Mouse (Mus musculus) lung, embryonic 14.5 days (tissue): ENCODE measurements at regions not wholly inside any gene's neighbourhood (a gene's known extent, or its start where the extent isn't known, plus 50 kb on each side); places are given as distances from the start of the nearest gene placed in this dataset.

Experiments used
- ATAC-seq: fragments of 200-750 bp; cut with Nextera tagmentation; 2 replicates; pipeline ENCODE4 v1.8.0; 2017; ENCODE audit warnings: mild to moderate bottlenecking, moderate TSS enrichment, moderate library complexity; ENCODE audit not compliant: insufficient read depth
- DNase-seq: peaks from one replicate; pipeline ENCODE4 v3.0.0-alpha.2; 2015
- H3K27ac ChIP-seq: fragments of 300-500 bp; sonication (generic); 2 replicates; pipeline ENCODE4 v1.5.1; 2014; ENCODE audit warnings: low read depth, mild to moderate bottlenecking, moderate library complexity
- H3K27me3 ChIP-seq: fragments of 300-500 bp; sonication (generic); 2 replicates; pipeline ENCODE4 v1.6.1; 2014; ENCODE audit warnings: low read length, control low read depth; ENCODE audit not compliant: insufficient read depth
- H3K36me3 ChIP-seq: fragments of 300-500 bp; sonication (generic); 2 replicates; pipeline ENCODE4 v1.6.1; 2014; ENCODE audit warnings: control low read depth; ENCODE audit not compliant: insufficient read depth
- H3K4me1 ChIP-seq: fragments of 300-500 bp; sonication (generic); 2 replicates; pipeline ENCODE4 v1.6.1; 2014; ENCODE audit warnings: antibody characterized with exemption, control low read depth; ENCODE audit not compliant: insufficient read depth
- H3K4me2 ChIP-seq: fragments of 300-500 bp; sonication (generic); 2 replicates; pipeline ENCODE4 v1.6.1; 2014; ENCODE audit warnings: mild to moderate bottlenecking
- H3K4me3 ChIP-seq: fragments of 300-500 bp; sonication (generic); 2 replicates; pipeline ENCODE4 v1.5.1; 2014; ENCODE audit warnings: low read depth, low read length
- H3K9ac ChIP-seq: fragments of 300-500 bp; sonication (generic); 2 replicates; pipeline ENCODE4 v1.6.1; 2014
- H3K9me3 ChIP-seq: fragments of 300-500 bp; sonication (generic); 2 replicates; pipeline ENCODE4 v1.6.1; 2016; ENCODE audit warnings: low read depth, low read length, control low read depth
- CTCF ChIP-seq: IDR thresholded peaks from 2 replicates; pipeline ENCODE4 v1.5.1; 2016; ENCODE audit warnings: antibody characterized with exemption, low read depth
- WGBS: fragments of 180-500 bp; shearing (Covaris S2); extraction: QIAGEN DNeasy Blood & Tissue Kit; methylation state at CpG from one replicate; pipeline ENCODE4 v1.1.7; 2014; 5-methylcytosine and 5-hydroxymethylcytosine counted together

GRCm38 (mm10) chr8:115793587-115793986, 86.0 kb upstream of the Maf start:
- Histone ChIP-seq H3K4me3 (no peak overlapping the region), H3K27ac (no peak overlapping the region), H3K27me3 (no peaks in the 10 kb centered on the region), H3K9me3 (no peaks in the 10 kb centered on the region), H3K4me2 (no peak overlapping the region), H3K9ac (no peak overlapping the region), H3K36me3 (no peaks in the 10 kb centered on the region), H3K4me1 (no peaks in the 10 kb centered on the region)
- ATAC-seq = no peak
- no peak for TF ChIP-seq CTCF
- DNase-seq = no peak
- WGBS = 49% methylated on average over 1 of the region's 1 CpGs

- no peak for DNase-seq
- H3K9ac ChIP-seq = no peak overlapping the region
- ATAC-seq = no peak
- WGBS = 52% methylated on average over 6 of the region's 6 CpGs
- no peak overlapping the region for H3K4me2 ChIP-seq
- no peak for TF ChIP-seq CTCF
- H3K4me1 ChIP-seq = no peaks in the 10 kb centered on the region
- no peak overlapping the region for H3K27ac ChIP-seq
- H3K4me3 ChIP-seq = no peak overlapping the region
- H3K27me3 ChIP-seq = no peaks in the 10 kb centered on the region
- H3K9me3 ChIP-seq = no peaks in the 10 kb centered on the region
- H3K36me3 ChIP-seq = no peaks in the 10 kb centered on the region
Measured at GRCm38 (mm10) chr8:115788421-115788820, 80.8 kb upstream of the Maf start.

DNA sequence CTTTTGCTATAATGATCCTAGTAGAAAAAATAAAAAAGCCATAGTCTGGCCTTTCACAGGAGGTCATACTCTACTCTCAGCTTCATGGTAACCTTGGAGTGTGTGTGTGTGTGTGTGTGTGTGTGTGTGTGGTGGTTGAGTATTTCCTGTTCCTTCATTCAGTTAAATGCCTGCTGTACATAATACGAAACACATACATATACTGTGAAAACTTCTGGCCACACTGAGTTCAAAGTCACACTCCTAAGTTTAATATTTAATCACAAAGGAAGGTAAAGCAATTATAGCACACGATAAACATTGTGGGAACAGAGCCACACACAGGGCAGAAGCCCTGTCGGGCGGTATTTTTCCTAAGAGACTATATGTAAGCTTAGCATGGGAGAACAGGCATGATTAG, 78.6 kb upstream of the Maf start:
- no peak overlapping the region for H3K4me2 ChIP-seq
- no peak overlapping the region for H3K4me3 ChIP-seq
- H3K4me1 ChIP-seq = no peaks in the 10 kb centered on the region
- no peak for TF ChIP-seq CTCF
- WGBS = 85% methylated on average over 4 of the region's 4 CpGs
- no peak for DNase-seq
- ATAC-seq = no peak
- no peaks in the 10 kb centered on the region for H3K9me3 ChIP-seq
- H3K9ac ChIP-seq = no peak overlapping the region
- H3K27ac ChIP-seq = no peak overlapping the region
- no peaks in the 10 kb centered on the region for H3K27me3 ChIP-seq
- H3K36me3 ChIP-seq = no peaks in the 10 kb centered on the region

DNA sequence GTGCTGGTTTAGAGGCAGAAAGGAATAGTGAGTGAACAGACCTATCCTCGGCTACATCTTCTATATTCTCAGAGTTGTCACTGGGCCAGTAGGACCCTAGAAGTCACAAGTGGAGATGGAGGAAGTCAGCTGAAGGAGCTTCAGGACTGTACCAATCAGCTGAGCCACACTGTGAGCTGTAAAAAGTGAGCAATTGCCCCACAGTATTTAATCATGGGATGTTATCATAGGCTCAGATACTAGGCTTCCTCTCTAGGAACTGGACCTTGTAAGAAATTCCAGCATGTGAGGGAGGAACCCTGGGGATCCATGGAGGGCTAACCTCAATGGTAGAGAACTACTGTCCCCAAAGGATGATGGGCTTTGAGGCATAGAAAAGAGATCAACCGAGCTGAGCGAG, 78.2 kb upstream of the Maf start:
- Histone ChIP-seq H3K9ac (no peak overlapping the region), H3K4me1 (no peaks in the 10 kb centered on the region), H3K36me3 (no peaks in the 10 kb centered on the region), H3K4me3 (no peak overlapping the region), H3K27me3 (no peaks in the 10 kb centered on the region), H3K27ac (no peak overlapping the region), H3K4me2 (no peak overlapping the region), H3K9me3 (no peaks in the 10 kb centered on the region)
- DNase-seq (no peak), ATAC-seq (no peak)
- TF ChIP-seq CTCF = no peak
- 96% methylated on average over 3 of the region's 3 CpGs for WGBS

DNA sequence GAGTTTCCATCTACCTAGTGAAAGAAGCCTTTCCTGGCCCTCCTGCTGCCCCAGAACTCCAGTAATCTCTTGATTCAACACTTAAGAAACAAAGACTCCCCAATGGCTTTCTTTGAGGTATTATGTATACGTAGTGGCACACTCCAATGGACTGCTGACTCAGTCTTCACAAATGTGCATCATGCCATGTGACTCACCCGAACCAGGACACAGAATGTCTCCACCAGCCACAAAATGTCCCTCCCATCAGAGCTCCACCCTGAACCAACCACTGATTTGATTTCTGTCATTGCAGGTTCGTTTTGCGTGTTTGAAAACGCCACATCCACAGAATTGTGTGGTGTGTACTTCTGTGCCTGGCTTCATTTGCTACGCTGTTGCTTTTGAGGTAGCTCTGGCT, 75.8 kb upstream of the Maf start:
- no peaks in the 10 kb centered on the region for H3K36me3 ChIP-seq
- DNase-seq (no peak), ATAC-seq (no peak)
- no peak overlapping the region for H3K4me2 ChIP-seq
- TF ChIP-seq CTCF = no peak
- WGBS = 88% methylated on average over 6 of the region's 6 CpGs
- no peaks in the 10 kb centered on the region for H3K27me3 ChIP-seq
- H3K9me3 ChIP-seq = no peaks in the 10 kb centered on the region
- no peak overlapping the region for H3K9ac ChIP-seq
- H3K4me1 ChIP-seq = no peaks in the 10 kb centered on the region
- no peak overlapping the region for H3K27ac ChIP-seq
- no peak overlapping the region for H3K4me3 ChIP-seq

DNA sequence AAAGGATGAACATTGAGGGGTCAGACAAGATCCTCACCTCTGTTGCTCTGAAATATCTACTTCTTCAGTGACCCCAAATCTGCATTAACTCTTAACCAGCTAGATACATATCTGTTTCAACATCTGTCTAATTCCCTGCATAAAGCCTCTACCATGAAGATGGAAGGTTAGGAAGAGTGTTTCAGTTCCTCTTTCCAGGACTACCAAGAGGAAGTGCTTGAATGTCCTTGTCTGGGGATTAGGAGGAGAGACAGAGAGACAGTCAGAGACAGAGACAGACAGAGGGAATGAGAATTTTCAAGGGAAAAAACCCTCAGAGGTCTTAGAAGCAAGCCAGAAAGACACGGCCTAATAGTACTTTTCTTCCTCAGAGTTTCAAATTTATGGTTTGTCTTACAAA, 70.8 kb upstream of the Maf start:
- no peak for DNase-seq
- no peak overlapping the region for H3K9ac ChIP-seq
- H3K27me3 ChIP-seq = no peaks in the 10 kb centered on the region
- 93% methylated on average over 1 of the region's 1 CpGs for WGBS
- H3K27ac ChIP-seq = no peak overlapping the region
- no peak for ATAC-seq
- no peaks in the 10 kb centered on the region for H3K9me3 ChIP-seq
- no peaks in the 10 kb centered on the region for H3K4me1 ChIP-seq
- no peak for TF ChIP-seq CTCF
- H3K36me3 ChIP-seq = no peaks in the 10 kb centered on the region
- no peak overlapping the region for H3K4me3 ChIP-seq
- H3K4me2 ChIP-seq = no peak overlapping the region

GRCm38 (mm10) chr8:115771060-115771459, 63.5 kb upstream of the Maf start:
- H3K27me3 ChIP-seq = no peaks in the 10 kb centered on the region
- WGBS = 76% methylated on average over 7 of the region's 7 CpGs

DNA sequence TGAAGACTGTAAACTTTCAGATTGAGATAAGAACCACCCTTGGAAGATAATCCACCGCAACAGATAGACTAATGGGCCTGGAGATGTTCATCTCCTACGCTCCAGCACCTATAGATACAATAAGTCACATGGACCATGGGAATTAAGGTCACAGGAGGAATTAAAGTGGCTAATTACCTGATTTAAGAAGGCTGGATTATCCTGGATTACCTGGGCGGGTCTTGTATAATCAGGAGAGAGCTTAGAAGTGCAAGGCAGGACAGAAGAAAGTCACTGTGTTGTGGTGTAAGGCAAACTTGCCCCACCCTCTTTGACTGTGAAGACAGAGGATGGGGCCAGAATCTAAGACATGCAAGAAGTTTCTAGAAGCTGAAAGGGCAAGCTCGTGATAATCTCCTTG, 61.0 kb upstream of the Maf start:
- no peak for DNase-seq
- TF ChIP-seq CTCF = no peak
- H3K4me1 ChIP-seq = peaks cover 16% of the 10 kb centered on the region
- H3K9ac ChIP-seq = no peak overlapping the region
- no peaks in the 10 kb centered on the region for H3K27me3 ChIP-seq
- no peaks in the 10 kb centered on the region for H3K36me3 ChIP-seq
- ATAC-seq = no peak
- H3K9me3 ChIP-seq = no peaks in the 10 kb centered on the region
- 86% methylated on average over 4 of the region's 4 CpGs for WGBS
- H3K4me3 ChIP-seq = no peak overlapping the region
- H3K4me2 ChIP-seq = no peak overlapping the region
- no peak overlapping the region for H3K27ac ChIP-seq

More at GRCm38 (mm10) chr8:115771060-115771459, 63.5 kb upstream of the Maf start:
- Histone ChIP-seq H3K9me3 (no peaks in the 10 kb centered on the region), H3K4me1 (peaks cover 10% of the 10 kb centered on the region), H3K4me2 (no peak overlapping the region), H3K36me3 (no peaks in the 10 kb centered on the region), H3K9ac (no peak overlapping the region), H3K27ac (no peak overlapping the region), H3K4me3 (no peak overlapping the region)
- no peak for TF ChIP-seq CTCF
- DNase-seq (no peak), ATAC-seq (no peak)
